Mouse (Mus musculus) adrenal gland, postnatal 25 days (tissue): ENCODE measurements around the gene Uhrf1bp1. TPM values are rescaled to one million over a fixed set of nuclear protein-coding genes. Genes with fewer than 3 reads are reported as not detected.
"Not testable (repeated sequence)": the region's sequence is repeated elsewhere in the genome, so short reads cannot be mapped to it uniquely, and the experiment has no call there.

Source experiments
- DNase-seq: peaks from one replicate; pipeline ENCODE4 v3.0.0; 2021; ENCODE audit warnings: mixed read lengths
- long read RNA-seq: library from polyadenylated mRNA; stranded (forward); transcript quantifications from one replicate; pipeline ENCODE4 v2.0.0, GENCODE M21; 2021
- total RNA-seq: library from RNA; stranded (reverse); gene quantifications from 2 replicates; pipeline ENCODE4 v1.2.3, GENCODE M21; 2021

Uhrf1bp1 gene
- total RNA-seq, result 31.7 and 32.3 TPM in 2 replicates
- long read RNA-seq, partial matches to known transcripts, result 3 of 5 reads
- long read RNA-seq, other reads (novel, unspliced or antisense), result 2 of 5 reads

GRCm38 (mm10) chr17:27856265-27856797 lies at the start of gene Uhrf1bp1:
Uhrf1bp1 (plus strand) TSS chr17:27856441.
- peak; percentile 90 for DNase-seq

- DNase-seq, result no peak
Measured at GRCm38 (mm10) chr17:27807542-27808078, 48.6 kb upstream of the Uhrf1bp1 start.

- no peak for DNase-seq
Measured at GRCm38 (mm10) chr17:27810569-27811331, 45.5 kb upstream of the Uhrf1bp1 start.

- DNase-seq, result no peak
Measured at GRCm38 (mm10) chr17:27811980-27812379, 44.3 kb upstream of the Uhrf1bp1 start.

GRCm38 (mm10) chr17:27814606-27815005 lies 41.6 kb upstream of the Uhrf1bp1 start:
- no peak for DNase-seq

GRCm38 (mm10) chr17:27819011-27819410 lies 37.2 kb upstream of the Uhrf1bp1 start:
- DNase-seq, result no peak

GRCm38 (mm10) chr17:27819521-27819970 lies 36.7 kb upstream of the Uhrf1bp1 start:
- peak; percentile 35 for DNase-seq

- DNase-seq, result peak; percentile 62
Measured at GRCm38 (mm10) chr17:27819971-27820567, 36.2 kb upstream of the Uhrf1bp1 start.

GRCm38 (mm10) chr17:27820568-27821406 lies 35.5 kb upstream of the Uhrf1bp1 start, which contains the start of gene D17Wsu92e:
D17Wsu92e (minus strand) TSS chr17:27820648.
- peak; percentile 98 for DNase-seq

GRCm38 (mm10) chr17:27821407-27822338 lies 34.6 kb upstream of the Uhrf1bp1 start:
- peak; percentile 54 for DNase-seq

- no peak for DNase-seq
Measured at GRCm38 (mm10) chr17:27823142-27823905, 32.9 kb upstream of the Uhrf1bp1 start.

GRCm38 (mm10) chr17:27824941-27825340 lies 31.3 kb upstream of the Uhrf1bp1 start:
- DNase-seq, result no peak

GRCm38 (mm10) chr17:27825539-27825938 lies 30.7 kb upstream of the Uhrf1bp1 start:
- no peak for DNase-seq

- DNase-seq, result peak; percentile 80
Measured at GRCm38 (mm10) chr17:27825984-27826905, 30.0 kb upstream of the Uhrf1bp1 start.

GRCm38 (mm10) chr17:27826908-27827383 lies 29.3 kb upstream of the Uhrf1bp1 start:
- DNase-seq, result peak; percentile 51

- no peak for DNase-seq
Measured at GRCm38 (mm10) chr17:27827511-27827910, 28.7 kb upstream of the Uhrf1bp1 start.

- DNase-seq, result no peak
Measured at GRCm38 (mm10) chr17:27830411-27830810, 25.8 kb upstream of the Uhrf1bp1 start.

GRCm38 (mm10) chr17:27837850-27838249 lies 18.4 kb upstream of the Uhrf1bp1 start, which contains the start of gene Snrpc:
Snrpc (plus strand) TSS chr17:27838150.
- not testable (repeated sequence) for DNase-seq
